Mouse (Mus musculus): ENCODE results near the gene Eif2ak4. TPM values are rescaled to one million over a fixed set of nuclear protein-coding genes. Genes with fewer than 3 reads are reported as not detected.

Eif2ak4 gene
- polyA plus RNA-seq, 1 experiment, result 21.5 TPM

GRCm38 (mm10) chr2:118520042-118520933 is 131.9 kb downstream of the Eif2ak4 start:
- TF ChIP-seq CTCF (IDR thresholded peaks at IDR 0.05; ENCODE audit: borderline replicate concordance, insufficient read depth, low read depth, low read length), result no peak
- no peak for TF ChIP-seq POLR2A (IDR thresholded peaks at IDR 0.05; ENCODE audit: borderline replicate concordance, insufficient read depth, low read length)
- H3K27me3 ChIP-seq (ENCODE audit: control insufficient read depth, insufficient read depth, low read length), result no peaks in the 10 kb centered on the region
- 54% methylated on average over 9 of the region's 9 CpGs for WGBS
- H3K27ac ChIP-seq (ENCODE audit: insufficient read depth, low read length), result no peak overlapping the region
- H3K4me1 ChIP-seq (ENCODE audit: control insufficient read depth, insufficient read depth, low read length), result no peaks in the 10 kb centered on the region
- DNase-seq, result peak in 1 of 2 experiments; percentile 41
- no peak overlapping the region for H3K4me3 ChIP-seq (replicated peaks; ENCODE audit: insufficient read depth, low read depth, low read length)

GRCm38 (mm10) chr2:118522265-118522664 is 133.8 kb downstream of the Eif2ak4 start:
- no peak for DNase-seq
- TF ChIP-seq POLR2A (IDR thresholded peaks at IDR 0.05; ENCODE audit: borderline replicate concordance, insufficient read depth, low read length) (no peak), CTCF (IDR thresholded peaks at IDR 0.05; ENCODE audit: borderline replicate concordance, insufficient read depth, low read depth, low read length) (no peak)
- no peak overlapping the region for H3K4me3 ChIP-seq (replicated peaks; ENCODE audit: insufficient read depth, low read depth, low read length)
- no peaks in the 10 kb centered on the region for H3K27me3 ChIP-seq (ENCODE audit: control insufficient read depth, insufficient read depth, low read length)
- no peak overlapping the region for H3K27ac ChIP-seq (ENCODE audit: insufficient read depth, low read length)
- WGBS, result 78% methylated on average over 2 of the region's 2 CpGs
- H3K4me1 ChIP-seq (ENCODE audit: control insufficient read depth, insufficient read depth, low read length), result no peaks in the 10 kb centered on the region

- no peak overlapping the region for H3K27ac ChIP-seq (ENCODE audit: insufficient read depth, low read length)
- TF ChIP-seq POLR2A (IDR thresholded peaks at IDR 0.05; ENCODE audit: borderline replicate concordance, insufficient read depth, low read length) (no peak), CTCF (IDR thresholded peaks at IDR 0.05; ENCODE audit: borderline replicate concordance, insufficient read depth, low read depth, low read length) (no peak)
- no peak overlapping the region for H3K4me3 ChIP-seq (replicated peaks; ENCODE audit: insufficient read depth, low read depth, low read length)
- H3K4me1 ChIP-seq (ENCODE audit: control insufficient read depth, insufficient read depth, low read length), result no peaks in the 10 kb centered on the region
- no peaks in the 10 kb centered on the region for H3K27me3 ChIP-seq (ENCODE audit: control insufficient read depth, insufficient read depth, low read length)
- no peak for DNase-seq
- 32% methylated on average over 5 of the region's 5 CpGs for WGBS
These were observed 134.8 kb downstream of the Eif2ak4 start for GRCm38 (mm10) chr2:118523163-118523730.

- Histone ChIP-seq H3K4me1 (ENCODE audit: control insufficient read depth, insufficient read depth, low read length) (no peaks in the 10 kb centered on the region), H3K27me3 (ENCODE audit: control insufficient read depth, insufficient read depth, low read length) (no peaks in the 10 kb centered on the region), H3K27ac (ENCODE audit: insufficient read depth, low read length) (no peak overlapping the region), H3K4me3 (replicated peaks; ENCODE audit: insufficient read depth, low read depth, low read length) (no peak overlapping the region)
- 90% methylated on average over 3 of the region's 3 CpGs for WGBS
- TF ChIP-seq POLR2A (IDR thresholded peaks at IDR 0.05; ENCODE audit: borderline replicate concordance, insufficient read depth, low read length) (no peak), CTCF (IDR thresholded peaks at IDR 0.05; ENCODE audit: borderline replicate concordance, insufficient read depth, low read depth, low read length) (no peak)
- no peak for DNase-seq
These were observed 136.4 kb downstream of the Eif2ak4 start for GRCm38 (mm10) chr2:118524811-118525210.

Other genes with a start within 250 kb of the Eif2ak4 start
- gene Fsip1, start 131.7 kb upstream of the Eif2ak4 start, polyA plus RNA-seq (2012; rRNA removed), result 0.36 and 0.38 TPM in 2 replicates
- gene Gpr176, start 15.2 kb upstream of the Eif2ak4 start, polyA plus RNA-seq (2012; rRNA removed), result 4.4 and 5.6 TPM in 2 replicates
- 219 and 221 TPM in 2 replicates for gene Srp14, start 91.1 kb downstream of the Eif2ak4 start, polyA plus RNA-seq (2012; rRNA removed)
- gene Bmf, start 161.1 kb downstream of the Eif2ak4 start, polyA plus RNA-seq (2012; rRNA removed), result 8.6 and 9.2 TPM in 2 replicates
- gene Bub1b, start 209.6 kb downstream of the Eif2ak4 start, polyA plus RNA-seq (2012; rRNA removed), result 2.9 and 3.4 TPM in 2 replicates

Measured in cerebellum, adult 2 months (tissue).